Mouse (Mus musculus) stomach, embryonic 15.5 days (tissue): ENCODE results near the gene Pla2g16. TPM values are rescaled to one million over a fixed set of nuclear protein-coding genes. Genes with fewer than 3 reads are reported as not detected.

ENCODE experiments used
- ATAC-seq: fragments of 200-750 bp; cut with Nextera tagmentation; 2 replicates; pipeline ENCODE4 v1.8.0; 2017; ENCODE audit warnings: low read depth, moderate number of reproducible peaks, moderate TSS enrichment; ENCODE audit not compliant: insufficient read depth, low FRiP score
- H3K27ac ChIP-seq: fragments of 300-500 bp; sonication (generic); 2 replicates; pipeline ENCODE4 v1.5.1; 2015; ENCODE audit warnings: mild to moderate bottlenecking, inconsistent platforms
- H3K27me3 ChIP-seq: fragments of 300-500 bp; sonication (generic); replicated peaks from 2 replicates; pipeline ENCODE4 v1.6.1; 2015; ENCODE audit warnings: inconsistent platforms
- H3K36me3 ChIP-seq: fragments of 300-500 bp; sonication (generic); 2 replicates; pipeline ENCODE4 v1.6.1; 2015; ENCODE audit warnings: inconsistent platforms
- H3K4me1 ChIP-seq: fragments of 300-500 bp; sonication (generic); 2 replicates; pipeline ENCODE4 v1.6.1; 2015; ENCODE audit warnings: inconsistent platforms
- H3K4me2 ChIP-seq: fragments of 300-500 bp; sonication (generic); 2 replicates; pipeline ENCODE4 v1.6.1; 2015; ENCODE audit warnings: mild to moderate bottlenecking, inconsistent platforms
- H3K4me3 ChIP-seq: fragments of 300-500 bp; sonication (generic); replicated peaks from 2 replicates; pipeline ENCODE4 v1.5.1; 2015; ENCODE audit warnings: inconsistent platforms
- H3K9ac ChIP-seq: fragments of 300-500 bp; sonication (generic); 2 replicates; pipeline ENCODE4 v1.6.1; 2015; ENCODE audit warnings: inconsistent platforms
- H3K9me3 ChIP-seq: fragments of 300-500 bp; sonication (generic); 2 replicates; pipeline ENCODE4 v1.6.1; 2016; ENCODE audit warnings: inconsistent platforms
- WGBS: fragments of 180-500 bp; shearing (Covaris S2); methylation state at CpG from one replicate; pipeline ENCODE4 v1.1.7; 2015; 5-methylcytosine and 5-hydroxymethylcytosine counted together
- polyA plus RNA-seq: library from polyadenylated mRNA; unstranded; fragments of >200 nt; fragmentation: Nextera tagmentation; extraction: Ambion mirVana; gene quantifications from 2 replicates; pipeline ENCODE4 v1.2.1, GENCODE M21; 2015

Gene Pla2g16
- polyA plus RNA-seq, 1 experiment from 2014 or later, result 10.7 TPM

DNA sequence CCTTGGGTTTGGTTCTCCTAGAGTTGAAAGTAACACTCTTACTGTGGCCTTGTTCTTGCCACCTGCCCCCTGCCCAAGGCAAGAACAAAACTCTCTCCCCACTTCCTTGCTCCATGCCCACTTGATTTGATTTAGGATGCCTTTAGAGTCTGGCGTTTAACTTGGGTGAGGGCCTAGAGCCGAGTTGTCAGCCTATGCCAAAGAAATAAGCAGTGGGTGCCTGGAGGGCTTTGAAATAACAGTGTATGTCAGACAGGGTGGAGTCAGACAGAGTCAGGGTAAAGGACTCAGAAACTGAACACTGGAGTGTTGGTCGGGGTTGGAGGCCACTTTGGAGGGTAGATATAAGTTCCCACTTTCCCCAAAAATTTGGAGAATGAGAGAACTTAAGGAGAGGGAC, 59.8 kb downstream of the Pla2g16 start:
- Histone ChIP-seq H3K4me3 (no peak overlapping the region), H3K27me3 (no peaks in the 10 kb centered on the region), H3K36me3 (no peaks in the 10 kb centered on the region), H3K9ac (no peak overlapping the region), H3K4me1 (0 out of 2 replicates have a peak, but pooled peaks cover 7% of the 10 kb centered on the region), H3K4me2 (no peak overlapping the region), H3K27ac (no peak overlapping the region), H3K9me3 (no peaks in the 10 kb centered on the region)
- no peak for ATAC-seq
- WGBS, result 52% methylated on average over 3 of the region's 3 CpGs

GRCm38 (mm10) chr19:7617696-7618095, 60.4 kb downstream of the Pla2g16 start:
- no peaks in the 10 kb centered on the region for H3K9me3 ChIP-seq
- 0 out of 2 replicates have a peak, but pooled peaks cover 3% of the 10 kb centered on the region for H3K4me1 ChIP-seq
- no peak overlapping the region for H3K27ac ChIP-seq
- H3K4me2 ChIP-seq, result no peak overlapping the region
- no peak; the same call in 1 of the 2 replicates for ATAC-seq
- H3K36me3 ChIP-seq, result no peaks in the 10 kb centered on the region
- H3K4me3 ChIP-seq, result no peak overlapping the region
- WGBS, result 41% methylated on average over 7 of the region's 7 CpGs
- H3K27me3 ChIP-seq, result no peaks in the 10 kb centered on the region
- H3K9ac ChIP-seq, result no peak overlapping the region

GRCm38 (mm10) chr19:7633021-7633420, 75.8 kb downstream of the Pla2g16 start:
- Histone ChIP-seq H3K4me2 (no peak overlapping the region), H3K9me3 (no peaks in the 10 kb centered on the region), H3K4me1 (no peaks in the 10 kb centered on the region), H3K36me3 (no peaks in the 10 kb centered on the region), H3K27me3 (no peaks in the 10 kb centered on the region), H3K9ac (no peak overlapping the region), H3K27ac (no peak overlapping the region), H3K4me3 (no peak overlapping the region)
- no peak for ATAC-seq

DNA sequence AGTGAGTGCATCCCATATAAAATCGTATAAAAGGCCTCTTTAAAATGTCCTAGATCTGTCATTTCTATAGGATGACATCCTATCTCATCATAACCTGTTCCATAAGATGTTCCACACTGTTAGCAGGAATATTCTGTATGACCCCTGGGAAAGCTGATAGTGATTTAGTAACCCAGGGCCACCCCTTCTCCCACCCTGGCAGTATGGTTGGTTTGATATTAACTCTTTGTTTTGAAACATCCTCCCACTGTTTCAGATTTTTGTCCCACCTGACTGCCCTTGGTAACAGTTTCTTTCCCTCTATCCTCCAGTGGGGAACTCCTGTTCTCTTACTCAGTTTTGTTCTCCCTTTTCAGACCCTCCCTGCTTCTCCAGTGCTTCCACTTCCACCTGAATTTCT, 76.5 kb downstream of the Pla2g16 start:
- ATAC-seq, result no peak
- Histone ChIP-seq H3K9me3 (no peaks in the 10 kb centered on the region), H3K4me2 (no peak overlapping the region), H3K9ac (no peak overlapping the region), H3K36me3 (no peaks in the 10 kb centered on the region), H3K4me3 (no peak overlapping the region), H3K27me3 (no peaks in the 10 kb centered on the region), H3K4me1 (no peaks in the 10 kb centered on the region), H3K27ac (no peak overlapping the region)
- 73% methylated on average over 1 of the region's 1 CpGs for WGBS

Other genes with a start within 250 kb of the Pla2g16 start
- gene Mark2, start 215.6 kb upstream of the Pla2g16 start, polyA plus RNA-seq, result 55.7 and 57.7 TPM in 2 replicates
- gene Spindoc, start 174.5 kb upstream of the Pla2g16 start, polyA plus RNA-seq, result 22.5 and 22.8 TPM in 2 replicates
- 6.5 and 7.5 TPM in 2 replicates for gene 2700081O15Rik, start 139.8 kb upstream of the Pla2g16 start, polyA plus RNA-seq
- gene Rtn3, start 74.2 kb upstream of the Pla2g16 start, polyA plus RNA-seq, result 140 and 149 TPM in 2 replicates
- gene Atl3, start 63.4 kb upstream of the Pla2g16 start, polyA plus RNA-seq, result 17.1 and 17.4 TPM in 2 replicates
- gene Lgals12, start 49.7 kb downstream of the Pla2g16 start, polyA plus RNA-seq, result 2.3 and 3.5 TPM in 2 replicates
- gene Hrasls5, start 55.1 kb downstream of the Pla2g16 start, polyA plus RNA-seq, result not detected in 2 replicates
- gene Slc22a19, start 153.9 kb downstream of the Pla2g16 start, polyA plus RNA-seq, result not detected in 2 replicates
- not detected in 2 replicates for gene Slc22a26, start 245.2 kb downstream of the Pla2g16 start, polyA plus RNA-seq